Mouse (Mus musculus) embryonic fibroblast, embryonic 13.5 days (primary cell): ENCODE data around the gene Rogdi.

Source experiments
- CTCF ChIP-seq: IDR thresholded peaks from 2 replicates; pipeline ENCODE4 v1.5.1; 2011; ENCODE audit warnings: mild to moderate bottlenecking, control low read depth, low read length, moderate library complexity, borderline replicate concordance; ENCODE audit not compliant: insufficient read depth
- POLR2A ChIP-seq: IDR thresholded peaks from 2 replicates; pipeline ENCODE4 v1.6.1; 2011; ENCODE audit warnings: low read depth, mild to moderate bottlenecking, control low read depth, low read length, moderate library complexity

GRCm38 (mm10) chr16:4993276-4993675 lies 20.1 kb downstream of the Rogdi start:
- TF ChIP-seq POLR2A (no peak), CTCF (no peak)
